Mouse (Mus musculus): ENCODE measurements around the gene Gm47959.

GRCm38 (mm10) chr1:83031950-83032349, 31.6 kb downstream of the Gm47959 start:
- TF ChIP-seq CTCF (IDR thresholded peaks at IDR 0.05; ENCODE audit: low read depth, low read length) (no peak), GATA1 (IDR thresholded peaks at IDR 0.05; ENCODE audit: borderline replicate concordance, low read length) (no peak), TAL1 (conservative IDR thresholded peaks at IDR 0.05; ENCODE audit: low read depth, low read length) (no peak), GATA2 (IDR thresholded peaks at IDR 0.05; ENCODE audit: borderline replicate concordance, low read depth, low read length) (no peak), POLR2AphosphoS5 (IDR thresholded peaks at IDR 0.05; ENCODE audit: insufficient replicate concordance, low read depth, low read length) (no peak)

Measured in G1E (cell line).